Mouse (Mus musculus): ENCODE measurements around the gene Olfr846. TPM values are rescaled to one million over a fixed set of nuclear protein-coding genes. Genes with fewer than 3 reads are reported as not detected.

The Olfr846 gene
- not detected in 2 replicates for polyA plus RNA-seq (2014; fragmentation: Nextera tagmentation; extraction: Ambion mirVana)

GRCm38 (mm10) chr9:19363905-19364304 is at the start of gene Olfr846:
Olfr846 (minus strand) TSS chr9:19364005.
- Histone ChIP-seq H3K9me3 (ENCODE audit: control insufficient read depth, low read length) (peaks cover 3% of the 10 kb centered on the region; the same call in 1 of the 2 replicates), H3K9ac (ENCODE audit: low read depth, low read length) (no peak within 1 kb of the TSS), H3K4me3 (ENCODE audit: low read length) (no peak within 1 kb of the TSS), H3K36me3 (ENCODE audit: control insufficient read depth, insufficient read depth, low read length) (no peaks in the 10 kb centered on the region), H3K4me1 (ENCODE audit: control insufficient read depth, insufficient read depth, low read length) (no peaks in the 10 kb centered on the region), H3K27me3 (ENCODE audit: control insufficient read depth, insufficient read depth, low read length) (no peaks in the 10 kb centered on the region), H3K27ac (ENCODE audit: low read depth, low read length) (no peak within 1 kb of the TSS), H3K4me2 (replicated peaks; ENCODE audit: low read depth, low read length) (no peak within 1 kb of the TSS)
- ATAC-seq (ENCODE audit: low FRiP score, low TSS enrichment) = no peak
- 77% methylated on average over 1 of the region's 1 CpGs for WGBS

GRCm38 (mm10) chr9:19378569-19378968 is 14.8 kb upstream of the Olfr846 start, which contains the start of gene Olfr847:
Olfr847 (minus strand) TSS chr9:19378669.
- Histone ChIP-seq H3K27me3 (ENCODE audit: control insufficient read depth, insufficient read depth, low read length) (no peaks in the 10 kb centered on the region), H3K9ac (ENCODE audit: low read depth, low read length) (no peak within 1 kb of the TSS), H3K4me3 (ENCODE audit: low read length) (no peak within 1 kb of the TSS), H3K4me2 (replicated peaks; ENCODE audit: low read depth, low read length) (no peak within 1 kb of the TSS), H3K36me3 (ENCODE audit: control insufficient read depth, insufficient read depth, low read length) (no peaks in the 10 kb centered on the region), H3K27ac (ENCODE audit: low read depth, low read length) (no peak within 1 kb of the TSS), H3K9me3 (ENCODE audit: control insufficient read depth, low read length) (no peaks in the 10 kb centered on the region), H3K4me1 (ENCODE audit: control insufficient read depth, insufficient read depth, low read length) (no peaks in the 10 kb centered on the region)
- WGBS = 68% methylated on average over 1 of the region's 1 CpGs
- ATAC-seq (ENCODE audit: low FRiP score, low TSS enrichment) = no peak

- no peak within 1 kb of the TSS for H3K4me3 ChIP-seq (ENCODE audit: low read length)
- no peak within 1 kb of the TSS for H3K4me2 ChIP-seq (replicated peaks; ENCODE audit: low read depth, low read length)
- no peaks in the 10 kb centered on the region for H3K9me3 ChIP-seq (ENCODE audit: control insufficient read depth, low read length)
- ATAC-seq (ENCODE audit: low FRiP score, low TSS enrichment) = no peak
- no peak within 1 kb of the TSS for H3K9ac ChIP-seq (ENCODE audit: low read depth, low read length)
- H3K4me1 ChIP-seq (ENCODE audit: control insufficient read depth, insufficient read depth, low read length) = no peaks in the 10 kb centered on the region
- WGBS = 74% methylated on average over 1 of the region's 1 CpGs
- no peak within 1 kb of the TSS for H3K27ac ChIP-seq (ENCODE audit: low read depth, low read length)
- H3K27me3 ChIP-seq (ENCODE audit: control insufficient read depth, insufficient read depth, low read length) = no peaks in the 10 kb centered on the region
- H3K36me3 ChIP-seq (ENCODE audit: control insufficient read depth, insufficient read depth, low read length) = no peaks in the 10 kb centered on the region
Measured at GRCm38 (mm10) chr9:19336157-19336556, 27.6 kb downstream of the Olfr846 start, which contains the start of gene Olfr845. Olfr845 (plus strand) TSS chr9:19336457.

GRCm38 (mm10) chr9:19316047-19316446 is 47.8 kb downstream of the Olfr846 start, which contains the start of gene Olfr844:
Olfr844 (plus strand) TSS chr9:19316347.
- ATAC-seq (ENCODE audit: low FRiP score, low TSS enrichment) = no peak
- H3K4me1 ChIP-seq (ENCODE audit: control insufficient read depth, insufficient read depth, low read length) = no peaks in the 10 kb centered on the region

More at GRCm38 (mm10) chr9:19316047-19316446, 47.8 kb downstream of the Olfr846 start, which contains the start of gene Olfr844:
- H3K9me3 ChIP-seq (ENCODE audit: control insufficient read depth, low read length) = peaks cover 3% of the 10 kb centered on the region; the same call in 1 of the 2 replicates
- no peak within 1 kb of the TSS for H3K27ac ChIP-seq (ENCODE audit: low read depth, low read length)
- H3K4me3 ChIP-seq (ENCODE audit: low read length) = no peak within 1 kb of the TSS
- no peak within 1 kb of the TSS for H3K9ac ChIP-seq (ENCODE audit: low read depth, low read length)
- H3K36me3 ChIP-seq (ENCODE audit: control insufficient read depth, insufficient read depth, low read length) = no peaks in the 10 kb centered on the region
- no peaks in the 10 kb centered on the region for H3K27me3 ChIP-seq (ENCODE audit: control insufficient read depth, insufficient read depth, low read length)
- no peak within 1 kb of the TSS for H3K4me2 ChIP-seq (replicated peaks; ENCODE audit: low read depth, low read length)

Other genes starting within 250 kb of the Olfr846 start
- gene Olfr836, start 243.6 kb downstream of the Olfr846 start, polyA plus RNA-seq (2014; fragmentation: Nextera tagmentation; extraction: Ambion mirVana) = not detected in 2 replicates
- not detected in 2 replicates for gene Olfr837, start 227.7 kb downstream of the Olfr846 start, polyA plus RNA-seq (2014; fragmentation: Nextera tagmentation; extraction: Ambion mirVana)
- gene Olfr839-ps1, start 186.7 kb downstream of the Olfr846 start, polyA plus RNA-seq (2014; fragmentation: Nextera tagmentation; extraction: Ambion mirVana) = not detected in 2 replicates
- gene Olfr843, start 112.0 kb downstream of the Olfr846 start, polyA plus RNA-seq (2014; fragmentation: Nextera tagmentation; extraction: Ambion mirVana) = not detected in 2 replicates
- gene Olfr844, start 47.7 kb downstream of the Olfr846 start, polyA plus RNA-seq (2014; fragmentation: Nextera tagmentation; extraction: Ambion mirVana) = not detected in 2 replicates
- not detected in 2 replicates for gene Olfr845, start 27.5 kb downstream of the Olfr846 start, polyA plus RNA-seq (2014; fragmentation: Nextera tagmentation; extraction: Ambion mirVana)
- gene Olfr847, start 14.7 kb upstream of the Olfr846 start, polyA plus RNA-seq (2014; fragmentation: Nextera tagmentation; extraction: Ambion mirVana) = not detected in 2 replicates
- gene Olfr849, start 76.3 kb upstream of the Olfr846 start, polyA plus RNA-seq (2014; fragmentation: Nextera tagmentation; extraction: Ambion mirVana) = not detected in 2 replicates
- gene Olfr850, start 114.2 kb upstream of the Olfr846 start, polyA plus RNA-seq (2014; fragmentation: Nextera tagmentation; extraction: Ambion mirVana) = not detected in 2 replicates
- gene Olfr851, start 129.3 kb upstream of the Olfr846 start, polyA plus RNA-seq (2014; fragmentation: Nextera tagmentation; extraction: Ambion mirVana) = not detected in 2 replicates
- not detected in 2 replicates for gene Olfr853, start 177.1 kb upstream of the Olfr846 start, polyA plus RNA-seq (2014; fragmentation: Nextera tagmentation; extraction: Ambion mirVana)
- gene Olfr854, start 203.4 kb upstream of the Olfr846 start, polyA plus RNA-seq (2014; fragmentation: Nextera tagmentation; extraction: Ambion mirVana) = not detected in 2 replicates
- gene Olfr855, start 218.6 kb upstream of the Olfr846 start, polyA plus RNA-seq (2014; fragmentation: Nextera tagmentation; extraction: Ambion mirVana) = not detected in 2 replicates

Measured in kidney, embryonic 14.5 days (tissue).